Mouse (Mus musculus) urinary bladder, postnatal 25 days (tissue): ENCODE measurements around the gene Ifih1.

Experiments used
- DNase-seq: peaks from one replicate; pipeline ENCODE4 v3.0.0; 2022; ENCODE audit warnings: low spot score

Ifih1 gene

GRCm38 (mm10) chr2:62630446-62630845, 15.6 kb downstream of the Ifih1 start:
- no peak for DNase-seq

DNA sequence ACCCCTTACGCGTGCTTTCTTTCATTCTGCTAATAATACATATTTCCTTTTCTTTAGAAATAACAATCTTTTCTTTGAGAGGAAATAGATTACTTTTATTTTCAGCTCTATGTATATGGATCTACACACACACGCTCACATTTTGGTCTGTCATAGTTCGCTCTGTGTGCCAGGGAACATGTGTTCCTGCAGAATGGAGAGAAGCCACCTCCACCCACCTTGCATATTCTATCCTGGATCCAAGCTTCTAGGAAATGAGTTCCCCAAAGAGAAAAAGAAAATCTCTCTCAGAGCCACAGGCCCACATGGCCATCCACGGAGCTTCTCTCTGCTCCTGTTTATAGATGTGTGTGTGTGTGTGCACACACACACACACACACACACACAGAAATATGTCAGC, 17.7 kb downstream of the Ifih1 start:
- no peak for DNase-seq

DNA sequence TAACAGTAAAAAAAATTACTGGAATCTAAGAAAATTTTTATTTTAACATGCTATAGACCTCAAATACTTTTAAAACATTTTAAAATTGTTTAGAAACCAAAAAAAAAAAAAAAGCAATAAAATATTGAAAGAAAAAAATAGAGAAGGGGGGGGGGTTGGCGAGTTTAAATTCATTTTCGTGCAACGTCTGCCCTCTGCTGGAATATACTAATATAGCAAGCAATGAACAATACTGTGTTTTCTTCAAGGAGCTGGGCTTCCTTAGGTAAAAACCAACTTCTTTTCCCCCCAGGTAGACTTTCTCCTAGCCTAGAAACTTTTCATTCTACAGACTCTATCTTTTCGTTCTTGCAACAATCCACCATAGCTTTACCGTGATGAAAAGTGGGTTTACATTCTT, 18.3 kb downstream of the Ifih1 start:
- DNase-seq = no peak

DNA sequence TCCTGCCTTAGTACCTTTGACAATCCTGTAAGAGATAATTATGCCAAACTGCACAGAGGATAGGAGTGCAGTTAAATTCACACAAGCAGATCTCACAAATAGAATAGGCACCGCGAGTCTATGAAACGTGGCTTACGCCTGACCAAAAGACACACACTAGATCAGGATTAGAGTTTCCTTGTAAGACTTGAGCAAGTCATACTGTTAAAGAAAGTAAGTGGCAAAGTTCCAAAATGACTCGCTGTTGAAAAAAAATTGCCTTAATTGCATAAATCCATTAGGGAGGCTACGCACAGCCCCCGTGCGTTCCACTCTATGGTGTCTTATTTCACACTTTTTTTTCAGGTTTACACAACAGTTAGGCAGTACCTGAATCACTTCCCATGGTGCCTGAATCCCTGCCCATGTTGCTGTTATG, 23.0 kb downstream of the Ifih1 start:
- no peak for DNase-seq

- no peak for DNase-seq
Measured at GRCm38 (mm10) chr2:62619679-62620078, 26.4 kb downstream of the Ifih1 start.

DNA sequence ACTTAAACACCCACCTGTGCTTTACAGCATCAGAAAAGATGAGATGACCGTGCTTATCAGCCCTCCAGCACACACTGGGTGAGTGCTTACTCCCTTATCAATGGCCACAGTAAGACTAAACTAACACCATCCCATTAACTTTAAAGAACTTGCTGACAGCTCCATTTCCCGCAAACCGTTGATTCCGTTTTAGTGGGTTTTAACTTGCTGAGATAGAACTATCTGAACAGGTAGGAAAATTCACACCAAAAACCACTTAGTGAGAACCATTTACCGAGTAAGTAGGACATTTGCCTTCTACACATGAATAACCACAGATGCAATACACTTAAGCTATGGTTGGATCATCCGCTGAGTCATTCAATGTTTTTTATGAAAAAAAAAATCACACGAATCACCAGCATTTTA, 27.1 kb downstream of the Ifih1 start:
- no peak for DNase-seq

GRCm38 (mm10) chr2:62613133-62613532, 32.9 kb downstream of the Ifih1 start:
- no peak for DNase-seq

DNA sequence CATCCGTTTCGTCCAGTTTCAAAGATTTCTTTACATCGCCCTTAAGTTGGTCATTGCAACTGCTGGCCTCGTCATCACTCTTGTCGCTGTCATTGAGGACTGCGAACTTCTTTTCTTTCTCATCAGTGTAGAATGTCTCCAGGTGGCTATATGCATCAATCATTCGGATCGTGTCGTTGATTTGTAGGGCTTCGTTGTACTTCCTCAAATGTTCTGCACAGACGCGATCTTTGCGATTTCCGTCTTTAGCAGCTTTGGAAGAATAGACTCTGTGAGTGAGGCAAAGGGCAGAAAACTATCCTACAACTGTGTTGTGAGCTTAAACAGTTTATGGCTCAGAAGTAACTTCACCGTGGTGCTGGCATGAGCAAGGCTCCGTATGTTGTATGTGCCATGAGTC, 39.9 kb downstream of the Ifih1 start:
- DNase-seq = no peak

DNA sequence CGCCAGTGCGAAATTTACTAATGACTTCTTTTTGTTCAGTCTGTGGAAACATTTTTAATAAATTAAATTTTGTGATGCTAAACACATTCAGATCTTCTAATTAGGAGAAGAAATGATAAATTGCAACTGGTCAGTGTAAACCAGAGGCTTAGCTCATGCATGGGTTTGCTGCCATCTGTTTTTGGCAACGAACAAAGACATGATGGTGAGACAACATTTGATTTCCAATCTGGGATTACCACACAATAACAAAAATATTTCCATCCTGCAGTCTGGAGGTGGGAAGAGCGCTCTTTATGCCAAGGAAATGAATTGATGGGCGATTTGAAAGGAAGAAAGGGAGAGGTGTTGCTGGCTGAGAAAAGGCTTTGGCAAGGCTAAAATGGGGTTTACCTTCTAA, 42.5 kb downstream of the Ifih1 start:
- DNase-seq = no peak

GRCm38 (mm10) chr2:62596586-62596985, 49.5 kb downstream of the Ifih1 start:
- DNase-seq = no peak

DNA sequence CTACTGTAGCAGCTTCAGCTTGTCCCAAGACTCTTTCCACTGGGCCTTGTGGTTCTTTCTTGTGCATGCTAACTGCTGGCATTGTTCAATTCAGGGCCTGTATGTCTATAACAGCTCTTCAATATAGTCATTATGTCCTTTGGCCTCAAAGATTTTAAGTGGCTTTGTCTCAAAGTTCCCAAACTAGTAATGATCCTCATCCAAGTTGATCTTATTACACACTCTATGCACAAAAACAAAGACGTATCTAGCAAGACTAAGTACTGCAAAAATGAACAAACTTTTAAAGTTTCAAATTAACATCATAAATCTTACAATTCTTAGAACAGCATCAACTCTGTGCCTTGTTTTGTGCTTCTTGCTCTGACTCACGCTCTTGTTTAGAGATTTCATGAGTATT, 51.6 kb downstream of the Ifih1 start:
- no peak for DNase-seq

DNA sequence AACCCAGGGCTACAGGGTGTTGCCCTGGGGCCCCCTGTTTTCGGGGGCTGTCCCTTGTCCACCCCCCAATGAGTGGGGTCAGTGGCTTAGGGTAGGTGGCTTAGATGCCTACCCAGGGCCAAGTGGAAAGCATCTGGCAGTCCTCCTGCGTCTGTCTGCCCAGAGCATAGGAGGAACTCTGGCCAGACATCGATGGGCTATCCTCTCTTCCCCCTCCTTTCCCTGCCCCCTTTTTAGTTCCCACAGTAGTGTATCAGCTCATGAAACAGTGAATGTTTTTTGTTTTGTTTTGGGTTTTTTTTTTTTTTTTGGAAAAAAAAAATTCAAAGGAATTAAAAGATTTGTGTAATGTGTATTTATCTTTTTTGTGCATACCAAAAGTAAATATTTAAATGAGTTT, 54.5 kb downstream of the Ifih1 start:
- no peak for DNase-seq

- no peak for DNase-seq
Measured at GRCm38 (mm10) chr2:62589333-62589732, 56.7 kb downstream of the Ifih1 start.

- no peak for DNase-seq
Measured at GRCm38 (mm10) chr2:62585769-62586168, 60.3 kb downstream of the Ifih1 start.

DNA sequence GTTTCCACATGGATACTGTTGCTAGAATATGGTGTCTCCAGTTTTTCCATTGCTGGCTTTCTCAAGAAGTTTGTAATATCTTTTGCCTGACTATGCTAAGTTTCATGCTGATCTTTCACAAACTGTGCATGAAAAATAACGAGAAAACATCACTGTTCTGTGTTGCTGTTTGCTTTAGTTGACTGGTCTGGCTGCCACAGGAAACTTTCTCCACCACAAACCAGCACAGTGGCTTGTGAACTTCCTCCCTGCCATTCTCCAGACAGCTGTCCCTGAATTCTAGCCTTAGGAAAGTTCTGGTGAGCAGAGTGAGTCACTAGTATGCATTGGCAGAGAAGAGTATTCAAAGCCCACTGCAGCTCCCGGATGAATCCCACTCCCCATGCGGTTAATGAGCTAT, 71.1 kb downstream of the Ifih1 start:
- no peak for DNase-seq

DNA sequence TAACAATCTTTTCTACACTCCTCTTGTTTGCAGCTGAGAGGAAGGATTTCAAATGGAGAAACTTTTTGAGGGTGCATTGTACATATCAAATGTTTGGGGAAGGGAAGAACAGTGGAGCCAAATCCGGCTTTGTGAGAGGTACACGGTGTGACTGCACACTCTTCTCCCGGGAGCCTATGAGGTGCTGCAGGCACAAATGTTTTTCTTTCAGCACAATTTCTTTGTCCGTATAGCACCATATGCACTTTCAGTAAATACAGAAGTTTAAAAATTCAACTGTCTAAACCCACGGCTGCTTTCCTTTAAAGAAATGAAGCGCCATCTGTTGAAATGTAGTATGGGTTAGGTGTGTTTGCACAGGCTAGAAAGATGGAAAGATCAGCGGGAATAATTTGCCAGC, 71.8 kb downstream of the Ifih1 start:
- DNase-seq = no peak

GRCm38 (mm10) chr2:62573753-62574159, 72.3 kb downstream of the Ifih1 start, which contains the start of gene Fap:
Gene Fap (minus strand): TSS chr2:62574075.
- no peak for DNase-seq

DNA sequence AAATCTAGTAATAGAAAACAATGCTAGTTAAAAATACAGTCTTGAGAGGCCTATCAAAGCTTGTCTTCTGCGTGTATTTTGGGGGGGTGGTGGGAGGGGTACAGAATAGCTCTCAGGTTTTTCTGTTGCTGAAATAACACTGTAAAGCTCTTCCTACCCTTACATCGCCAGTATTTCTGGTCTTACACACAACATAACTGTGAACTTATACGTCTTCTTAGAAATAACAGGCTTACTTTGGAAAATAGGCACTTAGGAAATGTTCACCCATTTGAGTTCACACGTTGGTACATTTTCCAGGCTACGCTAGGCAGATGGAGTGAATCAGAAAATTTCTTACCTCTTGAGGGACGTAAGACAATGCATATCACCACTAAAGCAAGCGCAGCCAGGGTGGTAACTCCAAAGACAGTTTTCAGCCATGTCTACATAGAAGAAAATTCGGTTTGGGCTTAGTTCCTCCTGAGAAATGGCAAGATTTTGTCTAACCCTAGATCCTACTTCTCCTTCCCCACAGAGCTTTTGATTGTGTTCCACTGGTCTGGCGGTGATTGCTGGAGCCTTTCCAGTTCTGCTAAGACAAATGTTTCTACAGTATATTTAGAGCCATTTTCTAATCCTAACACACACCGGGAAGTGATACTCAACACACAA, 72.8 kb downstream of the Ifih1 start:
- no peak for DNase-seq

DNA sequence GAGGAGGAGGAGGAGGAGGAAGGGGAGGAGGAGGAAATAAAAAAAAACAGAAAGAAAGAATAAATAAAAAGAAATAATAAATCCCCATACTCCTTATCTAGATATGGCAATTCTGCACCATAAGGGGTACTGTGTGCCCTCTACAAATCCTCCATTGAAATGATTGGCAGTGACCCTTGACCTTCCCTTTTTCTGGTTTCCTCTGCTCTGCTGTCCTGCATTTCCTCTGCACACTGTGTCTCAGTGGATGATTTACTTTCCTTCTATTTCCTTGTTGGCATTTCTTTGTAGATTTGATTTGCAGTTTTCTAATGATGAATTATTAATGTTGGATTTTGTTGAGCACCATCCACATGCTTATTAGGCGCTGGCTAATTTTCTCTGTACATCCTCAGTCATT, 81.4 kb downstream of the Ifih1 start:
- no peak for DNase-seq

- no peak for DNase-seq
Measured at GRCm38 (mm10) chr2:62562661-62563485, 83.2 kb downstream of the Ifih1 start.

DNA sequence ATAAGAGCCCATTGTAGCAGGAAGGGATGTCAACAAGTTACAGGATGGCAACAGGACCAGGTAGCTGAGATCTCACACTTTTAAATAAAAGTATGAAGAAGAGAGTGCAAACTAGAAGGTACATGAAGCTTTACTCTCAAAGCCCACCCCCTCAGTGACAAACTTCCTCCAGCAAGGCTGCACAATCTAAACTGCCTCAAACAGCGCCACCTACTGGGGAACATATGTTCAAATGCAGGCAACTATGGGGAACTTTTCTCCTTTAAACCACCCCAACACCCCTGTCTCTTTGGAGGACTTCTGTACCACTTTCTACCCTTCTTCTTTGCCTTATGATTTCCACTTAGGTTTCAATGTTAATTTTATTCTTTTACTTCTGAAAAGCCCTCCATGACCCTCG, 88.6 kb downstream of the Ifih1 start:
- no peak for DNase-seq

DNA sequence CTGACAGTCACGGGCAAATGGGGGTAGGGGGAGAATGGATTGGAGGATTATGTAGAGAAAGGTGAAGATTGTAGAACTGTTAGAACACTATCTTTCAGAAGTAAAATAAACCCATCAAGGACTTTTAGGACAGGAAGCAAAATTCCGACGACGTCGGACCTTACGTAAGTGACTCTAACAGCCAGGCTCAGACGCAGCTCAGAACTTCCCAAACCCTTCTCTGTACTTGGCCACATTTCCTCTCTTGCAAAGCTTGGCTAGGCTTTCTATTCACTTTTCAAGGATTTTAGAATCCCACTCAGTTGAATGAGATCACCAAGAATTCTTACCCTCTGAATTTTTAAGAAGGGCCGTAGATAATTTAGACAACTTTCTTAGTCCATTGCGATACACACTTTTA, 89.7 kb downstream of the Ifih1 start:
- DNase-seq = no peak

DNA sequence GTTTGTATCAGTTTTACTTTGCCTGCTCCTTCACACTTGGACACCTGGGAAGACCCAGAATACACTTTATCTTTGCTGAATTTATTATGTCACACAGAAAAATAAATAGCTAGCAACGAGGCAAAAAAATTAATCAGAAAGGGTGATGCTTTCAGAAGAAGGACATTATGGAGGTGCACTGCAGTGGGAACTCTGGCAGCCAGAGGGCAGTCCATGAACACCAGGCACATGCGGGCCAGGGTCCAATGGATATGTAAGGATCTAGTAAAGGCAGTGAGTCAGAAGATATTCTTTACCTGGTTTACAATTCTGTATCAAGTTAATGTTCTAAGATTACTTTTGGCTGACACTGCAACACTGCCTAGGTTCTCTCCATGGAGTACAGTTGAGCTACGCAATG, 96.4 kb downstream of the Ifih1 start:
- no peak for DNase-seq

DNA sequence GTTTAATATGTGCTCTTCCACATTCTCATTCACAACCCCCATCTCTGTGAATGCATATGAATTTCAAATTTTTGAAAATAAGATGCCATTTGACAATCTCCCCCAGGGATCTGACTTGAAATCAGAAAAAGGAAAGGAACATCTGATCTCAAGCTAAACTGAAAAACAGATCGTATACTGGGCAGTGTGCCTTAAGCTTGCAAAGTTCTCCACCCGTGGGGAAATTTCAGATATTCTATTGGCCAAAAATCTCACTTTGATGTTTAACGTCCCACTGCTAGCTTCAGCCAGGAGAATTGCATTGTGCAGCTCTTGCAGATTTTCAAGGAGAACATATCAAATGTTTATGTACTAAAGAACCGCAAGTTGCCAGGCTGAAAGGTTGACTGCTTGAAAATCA, 96.9 kb downstream of the Ifih1 start:
- DNase-seq = no peak
